Mouse (Mus musculus) 416B (cell line): ENCODE data around the gene Pi4k2b.
"Not testable (repeated sequence)": the region's sequence is repeated elsewhere in the genome, so short reads cannot be mapped to it uniquely, and the experiment has no call there.

Experiments used
- DNase-seq: peaks from one replicate; pipeline ENCODE4 v3.0.0; 2011; ENCODE audit warnings: low read depth

The Pi4k2b gene

DNA sequence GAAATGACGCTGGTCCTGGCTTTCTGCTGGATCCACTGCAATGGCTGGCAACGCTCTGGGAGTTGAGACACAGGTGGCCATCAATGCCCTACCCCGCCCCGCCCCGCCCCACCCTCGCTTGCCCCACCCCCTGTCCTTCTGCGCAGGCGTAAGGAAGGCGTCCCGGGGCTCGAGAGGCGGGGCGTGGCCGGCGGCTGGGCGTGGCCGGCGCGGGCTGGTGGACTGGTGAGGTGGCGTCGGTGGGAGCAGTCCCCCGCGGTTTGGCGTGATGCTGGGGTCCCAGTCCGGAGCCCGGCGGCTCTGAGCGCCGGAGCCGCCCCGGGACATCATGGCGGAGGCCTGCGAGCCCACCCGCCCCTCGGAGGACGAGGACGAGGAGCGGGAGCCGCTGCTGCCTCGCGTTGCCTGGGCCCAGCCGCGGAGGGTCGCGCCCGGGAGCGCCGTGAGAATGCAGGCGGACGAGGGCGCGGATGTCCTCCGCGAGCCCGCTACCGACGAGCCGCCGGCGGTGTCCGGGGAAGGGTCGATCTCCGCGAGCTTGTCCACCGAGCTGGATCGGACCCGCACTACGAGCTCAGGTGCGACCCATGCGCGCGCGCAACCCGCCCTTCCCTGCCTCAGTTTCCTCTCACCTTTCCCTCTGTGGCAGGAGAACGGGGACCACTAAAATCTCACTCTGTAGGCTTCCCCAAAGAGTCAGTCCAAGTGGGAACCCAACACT, at the start of gene Pi4k2b:
Gene Pi4k2b, plus strand, starts transcription at position 184 of the 721 bp plus-strand sequence.
- DNase-seq = peak; percentile 88

DNA sequence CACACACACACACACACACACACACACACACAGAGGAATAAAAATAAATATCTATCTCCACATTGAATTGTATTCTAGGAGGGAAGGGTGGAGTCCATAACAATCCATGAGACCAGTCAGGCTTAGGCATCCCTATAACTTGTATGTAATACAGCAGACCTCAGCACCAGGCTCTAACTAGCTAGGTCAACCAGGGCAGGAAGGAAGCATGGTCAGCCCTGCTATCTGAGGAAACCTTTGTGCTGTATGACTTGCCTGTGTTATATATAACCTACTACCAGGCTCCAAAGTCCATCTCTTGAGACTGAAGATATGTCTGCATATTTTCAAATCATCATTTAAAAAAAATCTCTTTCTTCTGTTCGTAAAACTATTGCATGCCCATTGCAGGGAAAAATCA, 44.1 kb upstream of the Pi4k2b start:
- peak; percentile 65 for DNase-seq

DNA sequence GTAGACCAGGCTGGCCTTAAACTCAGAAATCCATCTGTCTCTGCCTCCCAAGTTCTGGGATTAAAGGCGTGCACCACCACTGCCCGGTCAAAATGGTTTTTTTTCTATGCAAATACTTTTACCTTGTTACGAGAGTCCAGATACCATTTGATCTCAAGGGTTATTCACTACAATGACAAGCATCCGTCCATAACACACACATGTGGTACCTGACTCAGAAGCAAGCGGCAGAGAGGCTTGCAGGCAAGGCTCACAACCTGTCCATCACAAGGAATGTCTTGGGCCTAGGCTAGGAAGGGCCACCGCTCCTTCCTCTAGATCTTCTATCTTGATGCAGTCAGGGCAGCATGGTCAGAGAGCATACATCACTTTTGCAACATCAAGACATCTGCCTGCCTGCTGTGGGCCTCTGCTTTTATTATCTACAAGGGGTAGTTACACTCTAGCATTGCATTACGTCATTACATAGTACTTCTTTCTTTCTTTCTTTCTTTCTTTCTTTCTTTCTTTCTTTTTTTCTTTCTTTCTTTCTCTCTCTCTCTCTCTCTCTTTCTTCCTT, 43.4 kb upstream of the Pi4k2b start:
- not testable (repeated sequence) for DNase-seq

DNA sequence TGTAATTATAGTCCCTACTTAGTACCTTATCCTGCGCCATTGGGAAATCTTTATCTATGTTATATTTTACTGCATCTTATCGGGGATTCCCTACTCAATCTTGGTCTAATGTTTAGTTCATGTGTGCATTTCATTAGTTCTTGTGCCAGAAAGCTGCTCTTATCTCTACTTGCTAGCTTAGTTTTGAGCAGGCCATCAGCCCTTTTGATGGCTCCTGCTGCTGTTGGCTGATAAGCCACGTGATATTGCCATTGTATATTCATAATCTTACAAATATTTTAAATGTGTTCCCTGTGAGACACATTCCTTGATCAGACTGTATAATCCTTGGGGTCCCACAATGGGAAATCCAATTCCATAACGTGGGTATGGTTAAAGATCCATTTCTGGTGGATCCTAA, 36.8 kb upstream of the Pi4k2b start:
- no peak for DNase-seq

DNA sequence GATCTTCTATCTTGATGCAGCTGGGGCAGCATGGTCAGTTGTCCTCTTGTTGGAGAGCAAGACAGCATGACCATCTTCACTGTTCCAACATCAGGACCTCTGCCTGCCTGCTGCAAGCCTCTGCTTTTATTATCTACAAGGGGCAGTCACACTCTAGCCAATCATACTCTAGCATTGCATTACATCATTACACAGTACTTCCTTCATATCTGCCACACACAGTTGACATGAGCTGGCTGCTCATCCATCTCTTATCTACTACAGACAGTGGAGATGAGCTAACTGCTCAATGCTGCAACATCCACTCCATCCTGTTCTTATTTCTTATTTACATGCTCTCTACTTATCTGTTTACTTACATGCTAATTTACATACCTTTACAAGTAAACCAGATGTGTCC, 28.7 kb upstream of the Pi4k2b start:
- peak; percentile 12 for DNase-seq

DNA sequence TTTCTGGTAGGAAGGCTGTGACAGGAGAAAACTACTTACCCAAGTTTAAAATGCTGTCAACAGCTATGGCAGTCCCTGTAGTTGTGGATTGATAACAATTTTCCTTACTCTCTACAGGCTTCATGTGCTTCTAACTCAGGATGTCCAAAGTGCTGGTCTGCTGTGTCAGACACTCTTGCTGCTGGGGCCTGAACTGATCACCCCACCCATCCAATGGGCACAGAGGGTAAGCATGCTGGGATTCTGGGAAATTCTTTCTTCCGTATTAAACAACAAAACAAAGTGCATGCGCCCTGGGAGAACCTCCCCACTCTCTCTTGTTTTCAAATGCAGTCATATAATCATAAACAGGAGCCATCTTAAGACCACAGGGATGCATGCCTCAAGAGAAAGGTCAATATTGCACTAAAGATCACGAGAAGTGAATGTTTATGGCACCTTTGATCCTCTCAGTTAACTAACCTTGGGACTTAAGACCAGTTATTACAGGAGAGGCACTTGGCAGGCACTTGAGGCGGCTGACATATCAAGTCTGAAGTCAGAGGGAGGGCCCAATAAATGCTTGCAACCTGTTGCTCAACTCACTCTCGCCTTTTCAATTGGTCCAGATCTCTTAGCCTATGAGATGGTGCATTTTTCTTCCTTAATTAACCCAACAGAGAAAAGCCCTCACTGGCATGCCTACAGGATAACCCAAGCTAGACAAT, 24.5 kb upstream of the Pi4k2b start:
- DNase-seq = no peak

DNA sequence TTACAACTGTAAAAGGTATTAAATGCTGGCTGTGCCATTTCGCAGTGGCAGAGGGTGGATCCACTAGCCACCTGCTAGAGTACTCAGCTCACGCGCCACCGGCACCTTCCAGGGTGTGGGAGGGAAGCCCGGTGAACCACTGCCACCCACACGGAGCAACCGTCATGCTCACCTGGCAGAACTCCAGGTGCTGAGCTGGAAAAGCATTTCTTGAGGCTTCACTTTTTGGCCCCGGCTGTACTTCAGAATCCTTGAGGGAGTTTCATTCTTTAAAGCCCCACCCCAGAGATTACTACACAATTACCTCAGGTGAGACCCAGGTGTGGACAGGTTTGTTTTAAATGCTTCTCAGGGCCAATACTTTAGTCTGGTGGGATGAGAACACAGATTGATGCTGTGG, 20.4 kb upstream of the Pi4k2b start:
- no peak for DNase-seq

DNA sequence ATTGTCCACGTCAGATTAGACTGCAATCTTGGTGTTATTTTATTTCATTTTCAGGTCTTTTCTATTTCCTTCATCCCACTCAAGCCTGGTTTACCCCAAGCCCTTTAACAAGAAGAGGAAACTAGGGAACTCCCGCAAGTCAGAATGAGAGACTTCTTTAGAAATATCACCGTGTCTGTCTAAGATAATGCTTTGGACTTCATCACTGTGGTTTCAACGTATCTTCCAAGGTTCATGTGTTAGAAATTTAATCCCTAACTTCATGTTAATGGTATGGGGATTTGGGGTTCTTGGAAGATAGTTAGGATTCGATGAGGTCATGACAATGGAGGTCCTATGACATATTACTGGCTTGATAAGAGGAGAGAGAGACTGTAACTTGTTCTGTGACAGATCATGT, 13.6 kb upstream of the Pi4k2b start:
- DNase-seq = no peak

DNA sequence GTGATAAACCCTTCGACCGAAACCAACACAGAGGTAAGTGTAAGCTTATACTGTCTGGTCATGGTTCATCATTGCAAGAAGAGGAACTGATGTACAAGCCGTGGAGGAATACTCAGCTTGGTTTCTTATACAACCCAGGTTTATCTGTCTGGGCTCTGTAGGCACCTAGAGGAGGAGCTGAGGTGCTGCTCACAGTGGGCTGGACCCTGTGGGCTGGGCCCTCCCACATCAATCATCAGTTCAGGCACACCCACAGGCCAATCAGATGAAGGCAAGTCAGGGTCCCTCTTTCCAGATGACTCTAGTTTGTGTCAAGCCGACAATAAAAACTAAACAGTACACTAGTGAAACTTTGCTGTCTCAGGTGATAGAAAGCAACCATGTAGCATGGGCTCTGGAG, 8.6 kb upstream of the Pi4k2b start:
- DNase-seq = no peak

DNA sequence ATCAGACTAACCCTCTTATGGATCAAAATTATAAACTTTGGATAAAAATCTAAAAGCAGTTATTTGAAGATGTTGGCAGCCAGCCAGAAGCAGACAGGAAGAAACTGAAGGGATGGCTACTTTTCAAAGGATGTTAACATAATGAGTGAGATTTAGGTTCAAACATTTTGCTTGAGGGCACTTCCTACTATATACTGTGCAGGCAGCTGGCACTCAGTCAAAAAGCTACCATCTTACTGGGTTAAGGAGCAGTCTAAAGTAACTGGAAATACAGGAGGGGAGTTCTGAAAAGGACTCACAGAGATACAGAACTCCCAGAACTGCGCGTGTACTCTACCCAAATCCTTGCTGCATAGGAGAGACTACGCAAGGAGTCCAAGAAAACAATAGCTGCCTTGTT, 5.3 kb upstream of the Pi4k2b start:
- DNase-seq = no peak

DNA sequence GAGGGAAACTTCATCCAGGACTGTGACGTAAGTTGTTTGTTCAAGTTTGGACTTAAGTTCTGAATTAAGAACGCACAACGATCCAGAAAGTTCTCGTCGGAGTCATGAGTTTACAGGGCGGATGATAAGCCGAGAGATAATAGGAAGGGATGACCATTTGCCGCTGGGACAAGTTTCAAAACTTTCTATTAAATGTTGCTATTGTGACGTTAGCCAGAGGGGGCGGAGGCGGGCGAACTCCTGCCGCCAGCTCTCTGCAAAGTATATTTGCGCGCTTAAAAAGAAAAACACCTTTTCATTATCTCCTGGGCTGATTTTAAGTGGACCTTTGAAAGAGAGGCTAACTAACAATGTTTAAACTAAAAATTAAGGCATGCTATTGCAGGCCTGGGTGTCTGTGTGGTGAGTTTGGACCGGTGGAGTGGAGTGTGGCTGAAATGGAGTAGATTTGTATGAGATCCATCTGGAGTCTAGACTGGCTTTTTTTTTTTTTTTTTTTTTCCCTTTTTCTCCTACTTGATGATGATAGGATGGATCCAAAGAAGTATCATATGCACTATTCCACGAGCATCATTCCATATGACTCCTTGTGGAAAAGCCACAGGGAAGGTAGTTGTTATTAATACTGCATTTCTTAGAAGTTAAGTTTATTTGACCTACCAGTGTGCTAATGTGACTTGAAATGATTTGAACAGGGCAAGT, 889 bp downstream of the Pi4k2b start:
- peak; percentile 85 for DNase-seq

DNA sequence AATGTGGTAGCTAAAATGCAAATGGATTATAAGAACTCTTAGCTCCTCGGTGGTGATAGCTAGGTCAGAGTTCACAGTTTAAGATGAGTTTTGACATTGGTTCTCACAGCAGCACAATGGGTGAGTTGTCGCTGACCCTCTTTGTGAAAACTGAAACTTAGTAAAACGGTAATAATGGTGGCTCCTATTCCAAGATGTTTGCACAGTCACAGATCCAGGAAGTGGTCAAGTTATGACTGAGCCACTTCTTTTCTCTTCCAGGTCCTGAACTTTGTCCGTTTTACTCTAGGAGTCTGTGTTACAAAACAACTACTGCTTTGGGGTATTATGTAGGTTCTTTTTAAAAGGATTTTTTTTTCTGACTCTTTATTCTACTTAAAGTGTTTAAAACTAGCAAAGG, 1.9 kb downstream of the Pi4k2b start:
- peak; percentile 84 for DNase-seq

DNA sequence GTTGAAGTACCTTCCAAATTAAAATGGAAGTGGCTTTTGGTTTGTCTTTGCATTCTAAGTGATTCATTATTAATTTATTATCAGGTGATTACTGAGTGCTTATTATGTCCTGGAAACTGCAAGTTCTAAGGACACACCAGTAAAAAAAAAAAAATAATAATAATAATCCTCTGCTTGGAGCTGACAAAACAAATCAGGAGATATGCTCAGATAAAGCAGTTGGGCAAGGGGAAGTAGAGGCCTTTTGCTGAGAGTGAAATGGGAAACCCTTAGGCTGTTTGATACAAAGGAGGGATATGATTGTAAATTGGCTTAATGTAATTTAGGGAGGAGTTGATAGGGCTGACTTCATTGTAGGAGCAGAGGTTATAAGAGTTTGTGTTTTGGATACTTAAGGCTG, 5.5 kb downstream of the Pi4k2b start:
- DNase-seq = no peak

DNA sequence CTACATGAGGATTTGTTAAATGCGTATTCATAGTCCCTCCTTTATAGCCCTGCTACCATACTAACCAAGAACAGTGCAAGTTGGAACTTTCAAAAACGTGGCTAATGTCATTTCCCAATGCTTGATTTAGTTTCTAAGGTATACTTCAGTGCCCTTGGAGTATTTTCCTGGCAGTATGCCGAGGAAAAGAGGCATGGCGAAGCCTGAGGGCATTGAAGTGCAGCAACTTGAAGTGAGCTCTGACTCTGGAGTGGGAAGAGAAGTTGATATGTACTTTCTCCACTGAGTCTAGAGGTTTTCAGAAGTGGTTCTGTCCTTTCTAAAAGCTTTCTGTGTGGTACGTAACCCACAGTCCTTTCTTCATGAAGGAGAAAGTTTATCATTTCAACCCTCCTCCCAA, 7.4 kb downstream of the Pi4k2b start:
- DNase-seq = no peak

DNA sequence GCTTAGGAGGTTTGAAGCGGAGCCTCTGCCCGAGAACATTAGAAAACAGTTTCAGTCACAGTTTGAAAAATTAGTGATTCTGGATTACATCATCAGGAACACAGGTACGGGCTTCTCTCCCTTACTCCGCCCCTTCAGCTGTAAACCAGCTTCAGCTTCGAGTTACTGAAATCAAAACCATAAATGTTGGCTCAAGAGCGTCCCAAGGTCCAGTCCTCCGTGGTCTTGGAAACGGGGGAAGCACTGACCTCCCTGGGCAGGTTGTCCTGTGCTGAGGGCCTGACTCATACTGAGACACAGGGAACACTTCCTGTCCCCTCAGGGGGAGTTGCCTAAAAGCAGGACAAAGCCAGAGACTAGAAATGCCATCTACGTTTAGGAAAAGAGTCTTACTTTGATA, 11.8 kb downstream of the Pi4k2b start:
- no peak for DNase-seq

DNA sequence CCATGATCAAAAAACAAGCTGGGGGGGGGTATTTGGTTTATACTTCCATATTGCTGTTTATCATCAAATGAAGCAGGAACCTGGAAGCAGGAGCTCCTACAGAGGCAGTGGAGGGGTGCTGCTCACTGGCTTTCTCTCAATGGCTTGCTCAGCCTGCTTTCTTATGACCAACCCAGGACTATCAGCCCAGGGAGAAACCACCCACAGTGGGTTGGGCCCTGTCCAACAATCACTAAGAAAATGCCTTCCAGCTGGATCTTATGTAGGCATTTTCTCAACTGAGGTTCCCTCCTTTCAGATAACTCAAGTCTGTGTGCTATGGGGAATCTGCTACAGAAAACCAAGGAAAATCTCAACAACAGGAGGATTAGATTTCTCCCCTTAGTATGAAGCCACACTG, 12.8 kb downstream of the Pi4k2b start:
- DNase-seq = no peak

DNA sequence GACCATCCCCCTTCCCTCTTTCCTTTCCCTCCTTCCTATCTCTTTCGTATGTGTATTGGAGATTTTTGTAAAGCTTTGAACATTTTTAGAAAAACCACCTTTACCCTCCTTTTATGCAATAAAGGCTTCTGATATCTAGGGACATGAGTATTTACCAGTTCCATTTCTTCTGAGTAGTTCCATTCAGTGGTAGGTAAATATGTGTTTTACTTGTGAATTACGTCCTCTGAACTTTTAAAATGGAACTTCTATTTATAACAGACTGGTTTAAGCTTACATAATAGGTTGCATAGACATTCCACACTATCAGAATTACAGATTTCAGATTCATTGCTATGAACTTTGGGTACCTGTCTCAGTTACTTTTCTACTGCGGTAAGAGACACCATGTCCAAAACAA, 14.0 kb downstream of the Pi4k2b start:
- no peak for DNase-seq

DNA sequence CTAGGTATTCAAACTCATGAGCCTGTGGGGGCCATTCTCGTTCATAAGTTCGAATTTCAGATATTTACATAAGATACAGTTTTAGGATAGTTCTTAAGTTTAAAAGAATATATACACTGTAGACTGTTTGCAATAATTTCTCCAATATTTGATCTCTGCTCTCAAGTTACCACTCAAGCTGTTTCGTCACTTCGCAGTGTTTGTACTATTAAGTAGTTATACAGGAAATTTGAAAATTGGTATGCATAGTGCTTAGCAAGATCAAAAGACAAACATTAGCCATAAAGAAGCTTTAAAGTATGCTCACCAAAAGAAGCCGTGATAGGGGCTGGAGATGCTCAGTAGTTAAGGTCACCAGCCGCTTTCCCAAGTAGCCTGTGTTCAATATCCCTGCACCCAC, 14.6 kb downstream of the Pi4k2b start:
- no peak for DNase-seq

DNA sequence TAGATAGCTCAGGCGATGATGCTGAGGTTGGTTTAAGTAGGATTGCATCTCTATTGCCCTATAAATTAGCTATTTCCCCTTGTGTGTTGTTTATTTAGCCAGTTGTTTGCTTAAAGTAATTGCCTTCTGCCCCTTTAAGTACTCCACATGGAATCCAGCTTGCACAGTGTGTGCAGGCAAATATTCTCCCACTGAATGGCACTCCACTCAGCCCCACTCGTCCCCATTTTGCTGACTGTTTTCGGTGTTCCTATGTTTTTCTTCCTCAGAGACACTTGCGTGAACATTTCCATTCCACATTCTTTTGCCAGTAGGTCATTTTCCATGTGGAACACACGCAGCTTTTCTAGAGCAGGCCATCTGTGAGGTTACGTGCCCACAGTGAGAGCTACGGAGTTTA, 21.2 kb downstream of the Pi4k2b start:
- no peak for DNase-seq

DNA sequence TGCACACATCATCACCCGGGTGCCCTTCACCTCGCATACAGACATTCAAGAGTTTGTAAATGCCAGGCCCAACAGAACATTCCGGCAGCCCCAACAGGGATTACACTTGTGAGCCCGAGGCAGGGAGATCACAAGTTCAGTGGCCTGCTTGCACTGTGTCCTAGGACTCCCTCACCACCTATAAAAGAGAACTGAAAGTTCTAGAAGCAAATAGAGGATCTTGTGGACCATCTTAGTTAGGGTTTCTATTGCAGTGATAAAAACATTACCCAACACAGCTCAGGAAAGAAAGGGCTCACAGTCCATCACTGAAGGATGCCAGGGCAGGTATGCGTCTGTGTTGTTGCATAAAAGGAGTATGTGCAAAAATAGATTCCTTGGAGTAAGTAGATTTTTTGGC, 32.9 kb downstream of the Pi4k2b start:
- no peak for DNase-seq

DNA sequence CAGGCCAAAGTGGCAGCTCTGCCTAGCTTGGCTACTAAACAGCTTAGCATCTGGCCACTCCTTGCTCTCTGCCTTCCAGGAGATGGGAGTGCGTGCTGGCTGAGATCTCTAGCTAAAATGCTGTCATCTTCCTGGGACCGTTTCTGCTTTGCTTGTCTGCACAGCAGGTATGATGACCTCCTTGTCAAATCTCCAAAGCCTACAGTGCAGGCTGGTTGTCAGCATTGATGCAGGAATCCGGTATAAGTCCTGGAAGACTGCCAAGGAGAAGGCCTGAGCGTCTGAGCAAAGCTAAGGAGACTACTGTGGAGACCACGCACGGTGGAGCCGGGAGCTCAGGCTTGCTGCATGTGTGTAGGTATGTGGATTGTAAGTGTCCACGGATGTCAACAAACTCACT, 33.9 kb downstream of the Pi4k2b start, which contains the start of gene Zcchc4:
Gene Zcchc4, plus strand, starts transcription at position 173 of the 400 bp plus-strand sequence.
- DNase-seq = no peak

DNA sequence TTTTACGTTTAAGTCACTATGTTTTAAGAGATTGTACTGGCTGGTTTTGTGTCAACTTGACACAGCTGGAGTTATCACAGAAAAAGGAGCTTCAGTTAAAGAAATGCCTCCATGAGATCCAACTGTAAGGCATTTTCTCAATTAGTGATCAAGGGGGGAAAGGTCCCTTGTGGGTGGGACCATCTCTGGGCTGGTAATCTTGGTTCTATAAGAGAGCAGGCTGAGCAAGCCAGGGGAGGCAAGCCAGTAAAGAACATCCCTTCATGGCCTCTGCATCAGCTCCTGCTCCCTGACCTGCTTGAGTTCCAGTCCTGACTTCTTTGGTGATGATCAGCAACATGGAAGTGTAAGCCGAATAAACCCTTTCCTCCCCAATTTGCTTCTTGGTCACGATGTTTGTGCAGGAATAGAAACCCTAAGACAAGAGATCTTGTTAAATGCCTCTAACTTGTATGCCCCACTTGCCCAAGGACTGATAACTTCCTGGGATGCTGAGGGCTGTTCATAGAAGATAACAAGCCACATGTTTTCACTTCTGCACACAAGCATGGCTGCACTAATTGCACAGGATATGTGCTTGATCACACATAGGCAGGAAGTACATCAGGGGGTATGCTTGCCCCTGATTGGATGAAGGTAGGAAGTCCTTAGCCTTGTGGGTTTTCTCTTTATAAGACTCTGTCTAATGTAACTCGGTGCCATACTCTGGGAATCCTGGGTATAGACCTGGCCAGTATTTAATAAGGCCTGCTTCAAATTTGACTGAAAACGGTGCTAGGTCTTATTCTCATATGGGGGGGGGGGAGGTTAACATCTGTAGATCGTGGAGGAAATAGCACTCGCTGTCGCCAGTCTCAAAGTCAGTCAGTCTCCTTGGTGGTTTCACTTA, 35.3 kb downstream of the Pi4k2b start:
- peak; percentile 61 for DNase-seq
